Mouse (Mus musculus) cerebellum, postnatal 10 days (tissue): ENCODE results near the gene Olfr924.
"Not testable (repeated sequence)": the region's sequence is repeated elsewhere in the genome, so short reads cannot be mapped to it uniquely, and the experiment has no call there.

Source experiments
- DNase-seq, 2 experiments: peaks; one replicate each; pipeline ENCODE4 v3.0.0; 2021; ENCODE audit warnings: mixed read lengths in 2 of 2

Olfr924 gene

GRCm38 (mm10) chr9:38844149-38844548 lies at the start of gene Olfr924:
Gene Olfr924 (plus strand): TSS chr9:38844449.
- no peak for DNase-seq

DNA sequence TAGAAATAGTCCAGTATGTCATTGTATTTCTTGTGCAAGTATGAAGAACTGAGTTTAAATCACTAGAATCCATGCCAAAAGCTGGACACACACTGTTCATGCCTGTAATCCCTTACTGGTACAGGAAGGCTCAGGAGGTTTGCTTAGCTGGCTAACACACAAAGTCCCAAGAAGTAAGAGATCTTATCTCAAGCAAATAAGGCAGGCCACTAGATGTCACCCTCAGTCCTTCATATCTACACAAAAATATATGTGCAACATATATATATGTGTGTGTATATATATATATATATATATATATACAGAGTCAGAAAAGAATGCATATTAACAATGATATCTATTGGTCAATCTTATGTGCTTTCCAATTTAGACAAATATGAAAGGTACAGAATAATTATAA lies 38.6 kb upstream of the Olfr924 start:
- peak; percentile 1 to 4 for DNase-seq

DNA sequence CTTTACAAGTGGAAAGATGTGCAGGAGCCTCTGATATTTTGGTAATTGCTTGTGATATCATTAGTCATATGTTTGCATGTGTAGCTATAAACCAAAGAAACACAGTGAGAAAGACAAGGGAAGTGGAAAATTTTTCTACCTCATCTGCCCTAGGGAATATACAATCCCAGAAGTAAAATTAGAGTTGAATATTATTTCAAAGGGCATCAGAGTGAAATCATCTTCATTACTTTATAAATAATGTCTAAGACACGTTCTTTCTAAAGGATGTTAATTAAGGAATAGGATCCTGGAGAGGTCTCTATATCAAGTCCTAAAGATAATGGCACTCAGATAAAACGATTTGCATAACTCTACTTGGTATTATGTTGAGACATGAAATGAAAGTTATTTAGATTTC lies 29.9 kb upstream of the Olfr924 start, which contains the start of gene Olfr922:
Gene Olfr922, plus strand, starts transcription at position 301 of the 400 bp plus-strand sequence.
- no peak for DNase-seq

DNA sequence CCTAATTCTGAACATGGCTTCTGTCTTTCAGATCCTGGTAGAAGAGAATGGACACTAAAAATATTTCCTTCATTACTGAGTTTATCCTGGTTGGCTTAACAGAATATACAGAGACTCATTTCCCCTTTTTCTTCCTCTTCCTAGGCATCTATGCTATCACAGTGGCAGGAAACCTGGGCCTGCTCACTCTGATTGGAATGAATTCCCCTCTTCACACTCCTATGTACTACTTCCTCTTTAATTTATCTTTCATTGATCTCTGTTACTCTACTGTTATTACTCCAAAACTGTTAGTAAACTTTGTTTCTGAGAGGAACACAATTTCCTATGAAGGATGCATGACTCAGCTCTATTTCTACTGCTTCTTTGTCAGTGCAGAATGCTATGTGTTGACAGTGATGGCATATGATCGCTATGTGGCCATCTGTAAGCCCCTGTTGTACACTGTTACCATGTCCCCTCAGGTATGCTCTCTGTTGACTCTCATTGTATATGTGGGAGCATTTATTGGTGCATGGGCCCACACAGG lies 28.7 kb upstream of the Olfr924 start:
- no peak for DNase-seq

- no peak for DNase-seq
Measured at GRCm38 (mm10) chr9:38826245-38826644, 18.0 kb upstream of the Olfr924 start, which contains the start of gene Olfr923. Gene Olfr923 (plus strand): TSS chr9:38826545.

GRCm38 (mm10) chr9:38833027-38833426 lies 11.2 kb upstream of the Olfr924 start:
- no peak for DNase-seq

DNA sequence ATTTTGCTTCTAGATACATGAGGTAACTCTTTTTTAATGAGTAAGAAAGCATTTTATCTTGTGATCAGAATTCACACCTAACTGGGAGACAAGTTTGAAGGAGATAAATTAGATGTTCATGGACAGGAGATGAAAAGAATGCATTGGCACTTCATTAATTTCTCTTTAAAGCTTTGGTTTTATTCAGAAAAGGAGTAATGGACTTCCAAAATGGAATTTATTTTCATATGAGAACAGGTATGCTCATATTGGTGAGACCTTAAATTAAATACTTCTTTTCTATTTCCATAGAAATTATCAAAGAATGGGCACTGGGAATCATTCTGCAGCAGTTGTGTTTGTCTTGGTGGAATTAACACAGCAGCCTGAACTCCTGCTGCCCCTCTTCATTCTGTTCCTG lies 10.5 kb downstream of the Olfr924 start, which contains the start of gene Olfr26:
Gene Olfr26, plus strand, starts transcription at position 301 of the 400 bp plus-strand sequence.
- DNase-seq = no peak

GRCm38 (mm10) chr9:38874880-38875279 lies 30.6 kb downstream of the Olfr924 start:
- DNase-seq = not testable (repeated sequence)

DNA sequence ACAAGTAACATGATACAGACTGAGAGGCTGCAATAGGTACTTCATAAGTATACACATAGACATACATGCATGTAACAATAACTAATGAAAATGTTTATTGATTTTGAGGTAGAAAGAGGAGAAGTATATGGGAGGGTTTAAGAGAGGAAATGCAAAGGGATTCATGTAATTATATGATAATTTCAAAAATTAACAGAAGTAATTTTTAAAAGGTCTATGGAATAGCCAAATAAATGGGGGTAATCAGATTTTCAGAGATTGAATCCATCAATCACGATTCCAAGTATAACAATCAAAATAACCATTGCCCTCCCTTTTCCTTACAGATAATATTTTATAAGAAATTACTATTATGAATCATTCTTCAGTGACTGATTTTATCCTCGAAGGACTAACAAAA lies 32.6 kb downstream of the Olfr924 start, which contains the start of gene Olfr926:
Gene Olfr926, plus strand, starts transcription at position 301 of the 400 bp plus-strand sequence.
- no peak for DNase-seq
